Mouse (Mus musculus): ENCODE measurements around the gene Olfr1217. TPM values are rescaled to one million over a fixed set of nuclear protein-coding genes. Genes with fewer than 3 reads are reported as not detected.

Olfr1217 gene
- polyA plus RNA-seq (2012; rRNA removed) = not detected in 2 replicates

GRCm38 (mm10) chr2:89031965-89032364 lies at the start of gene Olfr1217:
TSS of gene Olfr1217 (minus strand) at chr2:89032065.

GRCm38 (mm10) chr2:89061087-89061486 lies 29.2 kb upstream of the Olfr1217 start, which contains the start of gene Olfr1218:
TSS of gene Olfr1218 (minus strand) at chr2:89061187.

GRCm38 (mm10) chr2:89018240-89018639 lies 13.6 kb downstream of the Olfr1217 start, which contains the start of gene Olfr1216:
TSS of gene Olfr1216 (minus strand) at chr2:89018340.

GRCm38 (mm10) chr2:89006873-89007272 lies 25.0 kb downstream of the Olfr1217 start, which contains the start of gene Olfr1215:
TSS of gene Olfr1215 (minus strand) at chr2:89006973.

GRCm38 (mm10) chr2:88992553-88992952 lies 39.3 kb downstream of the Olfr1217 start, which contains the start of gene Olfr1214:
TSS of gene Olfr1214 (minus strand) at chr2:88992653.

GRCm38 (mm10) chr2:88980181-88980580 lies 51.7 kb downstream of the Olfr1217 start, which contains the start of gene Gm13762:
TSS of gene Gm13762 (minus strand) at chr2:88980281.

Other genes with a start within 250 kb of the Olfr1217 start
- not detected in 2 replicates for gene Olfr1201, start 239.0 kb downstream of the Olfr1217 start, polyA plus RNA-seq (2012; rRNA removed)
- not detected in 2 replicates for gene Olfr1202, start 217.6 kb downstream of the Olfr1217 start, polyA plus RNA-seq (2012; rRNA removed)
- gene Olfr1205, start 202.3 kb downstream of the Olfr1217 start, polyA plus RNA-seq (2012; rRNA removed) = not detected in 2 replicates
- not detected in 2 replicates for gene Olfr1204, start 182.8 kb downstream of the Olfr1217 start, polyA plus RNA-seq (2012; rRNA removed)
- not detected in 2 replicates for gene Olfr1206, start 168.8 kb downstream of the Olfr1217 start, polyA plus RNA-seq (2012; rRNA removed)
- gene Olfr1208, start 129.8 kb downstream of the Olfr1217 start, polyA plus RNA-seq (2012; rRNA removed) = not detected in 2 replicates
- gene Olfr1209, start 116.9 kb downstream of the Olfr1217 start, polyA plus RNA-seq (2012; rRNA removed) = not detected in 2 replicates
- not detected in 2 replicates for gene Olfr1211, start 94.0 kb downstream of the Olfr1217 start, polyA plus RNA-seq (2012; rRNA removed)
- not detected in 2 replicates for gene Olfr1212, start 78.1 kb downstream of the Olfr1217 start, polyA plus RNA-seq (2012; rRNA removed)
- gene Gm13762, start 51.8 kb downstream of the Olfr1217 start, polyA plus RNA-seq (2012; rRNA removed) = not detected in 2 replicates
- not detected in 2 replicates for gene Olfr1214, start 39.4 kb downstream of the Olfr1217 start, polyA plus RNA-seq (2012; rRNA removed)
- not detected in 2 replicates for gene Olfr1215, start 25.1 kb downstream of the Olfr1217 start, polyA plus RNA-seq (2012; rRNA removed)
- not detected in 2 replicates for gene Olfr1216, start 13.7 kb downstream of the Olfr1217 start, polyA plus RNA-seq (2012; rRNA removed)
- gene Olfr1218, start 29.1 kb upstream of the Olfr1217 start, polyA plus RNA-seq (2012; rRNA removed) = not detected in 2 replicates
- not detected in 2 replicates for gene Olfr1219, start 51.4 kb upstream of the Olfr1217 start, polyA plus RNA-seq (2012; rRNA removed)
- not detected in 2 replicates for gene Olfr1220, start 74.8 kb upstream of the Olfr1217 start, polyA plus RNA-seq (2012; rRNA removed)
- gene Olfr1221, start 85.2 kb upstream of the Olfr1217 start, polyA plus RNA-seq (2012; rRNA removed) = not detected in 2 replicates
- not detected in 2 replicates for gene Olfr1222, start 101.0 kb upstream of the Olfr1217 start, polyA plus RNA-seq (2012; rRNA removed)
- not detected in 2 replicates for gene Olfr1223, start 119.5 kb upstream of the Olfr1217 start, polyA plus RNA-seq (2012; rRNA removed)
- not detected in 2 replicates for gene Olfr1224-ps1, start 132.0 kb upstream of the Olfr1217 start, polyA plus RNA-seq (2012; rRNA removed)
- not detected in 2 replicates for gene Olfr1225, start 142.6 kb upstream of the Olfr1217 start, polyA plus RNA-seq (2012; rRNA removed)
- not detected in 2 replicates for gene Olfr1226, start 168.0 kb upstream of the Olfr1217 start, polyA plus RNA-seq (2012; rRNA removed)
- not detected in 2 replicates for gene Olfr1228, start 222.0 kb upstream of the Olfr1217 start, polyA plus RNA-seq (2012; rRNA removed)

All from colon, adult 2 months (tissue).